Mouse (Mus musculus): ENCODE data around the gene Gm13272. TPM values are rescaled to one million over a fixed set of nuclear protein-coding genes. Genes with fewer than 3 reads are reported as not detected.
A peak's percentile ranks its signal among the peaks of the same experiment; 100 is the strongest.
"Not testable (repeated sequence)": the region's sequence is repeated elsewhere in the genome, so short reads cannot be mapped to it uniquely, and the experiment has no call there.

Gm13272 gene
- polyA plus RNA-seq, 1 experiment = not detected

GRCm38 (mm10) chr4:88749926-88750325 lies 29.7 kb upstream of the Gm13272 start:
- no peak overlapping the region for H3K9ac ChIP-seq (ENCODE audit: low read depth, poor library complexity, severe bottlenecking)
- peaks cover 3% of the 10 kb centered on the region for H3K4me1 ChIP-seq (ENCODE audit: control insufficient read depth, insufficient read depth, low read length)
- H3K27me3 ChIP-seq (ENCODE audit: control insufficient read depth, insufficient read depth, low read length, poor library complexity, severe bottlenecking) = no peaks in the 10 kb centered on the region
- no peaks in the 10 kb centered on the region for H3K36me3 ChIP-seq (ENCODE audit: control insufficient read depth, insufficient read depth, low read length, poor library complexity, severe bottlenecking)
- no peaks in the 10 kb centered on the region for H3K9me3 ChIP-seq (replicated peaks; ENCODE audit: control insufficient read depth, insufficient read depth, low read length, poor library complexity, severe bottlenecking)
- H3K4me3 ChIP-seq (ENCODE audit: low read depth, low read length) = no peak overlapping the region
- no peak overlapping the region for H3K27ac ChIP-seq (ENCODE audit: insufficient read depth, low read length)
- TF ChIP-seq CTCF (IDR thresholded peaks at IDR 0.05; ENCODE audit: low read depth, low read length) = no peak
- no peak for TF ChIP-seq POLR2A (IDR thresholded peaks at IDR 0.05; ENCODE audit: insufficient read depth, low read length)
- TF ChIP-seq EP300 (IDR thresholded peaks at IDR 0.05; ENCODE audit: insufficient read depth, low read depth, low read length) = no peak

- H3K9me3 ChIP-seq (replicated peaks; ENCODE audit: control insufficient read depth, insufficient read depth, low read length, poor library complexity, severe bottlenecking); H3K4me1 ChIP-seq (ENCODE audit: control insufficient read depth, insufficient read depth, low read length); H3K36me3 ChIP-seq (ENCODE audit: control insufficient read depth, insufficient read depth, low read length, poor library complexity, severe bottlenecking); H3K27ac ChIP-seq (ENCODE audit: insufficient read depth, low read length); H3K9ac ChIP-seq (ENCODE audit: low read depth, poor library complexity, severe bottlenecking); H3K27me3 ChIP-seq (ENCODE audit: control insufficient read depth, insufficient read depth, low read length, poor library complexity, severe bottlenecking); H3K4me3 ChIP-seq (ENCODE audit: low read depth, low read length): not testable (repeated sequence)
Measured at GRCm38 (mm10) chr4:88754818-88755340, 24.8 kb upstream of the Gm13272 start, which contains the start of gene Gm13271. Gene Gm13271 (plus strand): TSS chr4:88754868.

- not testable (repeated sequence) for H3K36me3 ChIP-seq (ENCODE audit: control insufficient read depth, insufficient read depth, low read length, poor library complexity, severe bottlenecking); H3K4me1 ChIP-seq (ENCODE audit: control insufficient read depth, insufficient read depth, low read length); H3K27me3 ChIP-seq (ENCODE audit: control insufficient read depth, insufficient read depth, low read length, poor library complexity, severe bottlenecking); H3K9me3 ChIP-seq (replicated peaks; ENCODE audit: control insufficient read depth, insufficient read depth, low read length, poor library complexity, severe bottlenecking)
- Histone ChIP-seq H3K27ac (ENCODE audit: insufficient read depth, low read length) (peak overlapping the region; percentile 86), H3K4me3 (ENCODE audit: low read depth, low read length) (peak overlapping the region; percentile 87), H3K9ac (ENCODE audit: low read depth, poor library complexity, severe bottlenecking) (peak overlapping the region; percentile 61)
Measured at GRCm38 (mm10) chr4:88756581-88757513, 22.8 kb upstream of the Gm13272 start.

- H3K9ac ChIP-seq (ENCODE audit: low read depth, poor library complexity, severe bottlenecking) = peak overlapping the region; percentile 61
- not testable (repeated sequence) for H3K36me3 ChIP-seq (ENCODE audit: control insufficient read depth, insufficient read depth, low read length, poor library complexity, severe bottlenecking); H3K4me1 ChIP-seq (ENCODE audit: control insufficient read depth, insufficient read depth, low read length); H3K27me3 ChIP-seq (ENCODE audit: control insufficient read depth, insufficient read depth, low read length, poor library complexity, severe bottlenecking); H3K9me3 ChIP-seq (replicated peaks; ENCODE audit: control insufficient read depth, insufficient read depth, low read length, poor library complexity, severe bottlenecking)
- H3K4me3 ChIP-seq (ENCODE audit: low read depth, low read length) = peak overlapping the region; percentile 87
- H3K27ac ChIP-seq (ENCODE audit: insufficient read depth, low read length) = peak overlapping the region; percentile 86
- TF ChIP-seq POLR2A (IDR thresholded peaks at IDR 0.05; ENCODE audit: insufficient read depth, low read length) (peak; percentile 20), CTCF (IDR thresholded peaks at IDR 0.05; ENCODE audit: low read depth, low read length) (peak; percentile 53)
Measured at GRCm38 (mm10) chr4:88757628-88758031, 22.0 kb upstream of the Gm13272 start.

GRCm38 (mm10) chr4:88758751-88759150 lies 20.9 kb upstream of the Gm13272 start:
- not testable (repeated sequence) for H3K4me1 ChIP-seq (ENCODE audit: control insufficient read depth, insufficient read depth, low read length); H3K27me3 ChIP-seq (ENCODE audit: control insufficient read depth, insufficient read depth, low read length, poor library complexity, severe bottlenecking); H3K4me3 ChIP-seq (ENCODE audit: low read depth, low read length); H3K36me3 ChIP-seq (ENCODE audit: control insufficient read depth, insufficient read depth, low read length, poor library complexity, severe bottlenecking); H3K9me3 ChIP-seq (replicated peaks; ENCODE audit: control insufficient read depth, insufficient read depth, low read length, poor library complexity, severe bottlenecking); H3K9ac ChIP-seq (ENCODE audit: low read depth, poor library complexity, severe bottlenecking); H3K27ac ChIP-seq (ENCODE audit: insufficient read depth, low read length)

- not testable (repeated sequence) for H3K9me3 ChIP-seq (replicated peaks; ENCODE audit: control insufficient read depth, insufficient read depth, low read length, poor library complexity, severe bottlenecking); H3K9ac ChIP-seq (ENCODE audit: low read depth, poor library complexity, severe bottlenecking); H3K36me3 ChIP-seq (ENCODE audit: control insufficient read depth, insufficient read depth, low read length, poor library complexity, severe bottlenecking); H3K4me1 ChIP-seq (ENCODE audit: control insufficient read depth, insufficient read depth, low read length); H3K27me3 ChIP-seq (ENCODE audit: control insufficient read depth, insufficient read depth, low read length, poor library complexity, severe bottlenecking); H3K27ac ChIP-seq (ENCODE audit: insufficient read depth, low read length)
- peak within 1 kb of the TSS; percentile 28 for H3K4me3 ChIP-seq (ENCODE audit: low read depth, low read length)
Measured at GRCm38 (mm10) chr4:88759610-88760268, 19.9 kb upstream of the Gm13272 start, which contains the start of gene Gm13283. Gene Gm13283 (plus strand): TSS chr4:88760119.

Data from ES-Bruce4 (cell line).